Mouse (Mus musculus) stomach, postnatal 0 days (tissue): Measurements from ENCODE around the gene Ccdc82.

Source experiments
- CTCF ChIP-seq: IDR thresholded peaks from 2 replicates; pipeline ENCODE4 v1.5.1; 2016; ENCODE audit warnings: antibody characterized with exemption, low read depth, mild to moderate bottlenecking, moderate library complexity
- EP300 ChIP-seq: optimal IDR thresholded peaks from 2 replicates; pipeline ENCODE3; 2016; ENCODE audit warnings: antibody characterized with exemption

DNA sequence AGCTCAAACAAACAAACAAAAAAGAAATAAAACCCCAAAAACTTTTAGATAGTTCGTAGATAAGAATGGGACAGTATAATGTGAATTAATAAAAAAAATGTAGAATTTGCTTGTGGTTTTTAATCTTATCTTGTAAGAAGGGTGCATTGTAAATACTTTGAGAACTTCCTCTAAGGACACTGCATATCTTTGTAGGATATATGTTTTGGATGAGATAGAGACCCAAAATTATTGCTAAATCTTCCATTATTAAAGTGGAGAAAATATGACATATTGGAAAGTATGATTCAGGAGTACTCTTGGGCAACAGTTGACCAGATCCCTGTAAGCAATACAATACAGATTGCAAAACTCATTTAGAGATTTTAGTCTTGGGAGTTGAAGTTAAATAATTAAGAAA is 26.5 kb downstream of the Ccdc82 start:
- no peak for TF ChIP-seq CTCF
- no peak for TF ChIP-seq EP300
